Mouse (Mus musculus) cerebellum, adult 9-11 months (tissue): ENCODE data around the gene Rubcnl.
A peak's percentile ranks its signal among the peaks of the same experiment; 100 is the strongest.

Experiments
- DNase-seq: peaks from one replicate; pipeline ENCODE4 v3.0.0; 2022

Gene Rubcnl

DNA sequence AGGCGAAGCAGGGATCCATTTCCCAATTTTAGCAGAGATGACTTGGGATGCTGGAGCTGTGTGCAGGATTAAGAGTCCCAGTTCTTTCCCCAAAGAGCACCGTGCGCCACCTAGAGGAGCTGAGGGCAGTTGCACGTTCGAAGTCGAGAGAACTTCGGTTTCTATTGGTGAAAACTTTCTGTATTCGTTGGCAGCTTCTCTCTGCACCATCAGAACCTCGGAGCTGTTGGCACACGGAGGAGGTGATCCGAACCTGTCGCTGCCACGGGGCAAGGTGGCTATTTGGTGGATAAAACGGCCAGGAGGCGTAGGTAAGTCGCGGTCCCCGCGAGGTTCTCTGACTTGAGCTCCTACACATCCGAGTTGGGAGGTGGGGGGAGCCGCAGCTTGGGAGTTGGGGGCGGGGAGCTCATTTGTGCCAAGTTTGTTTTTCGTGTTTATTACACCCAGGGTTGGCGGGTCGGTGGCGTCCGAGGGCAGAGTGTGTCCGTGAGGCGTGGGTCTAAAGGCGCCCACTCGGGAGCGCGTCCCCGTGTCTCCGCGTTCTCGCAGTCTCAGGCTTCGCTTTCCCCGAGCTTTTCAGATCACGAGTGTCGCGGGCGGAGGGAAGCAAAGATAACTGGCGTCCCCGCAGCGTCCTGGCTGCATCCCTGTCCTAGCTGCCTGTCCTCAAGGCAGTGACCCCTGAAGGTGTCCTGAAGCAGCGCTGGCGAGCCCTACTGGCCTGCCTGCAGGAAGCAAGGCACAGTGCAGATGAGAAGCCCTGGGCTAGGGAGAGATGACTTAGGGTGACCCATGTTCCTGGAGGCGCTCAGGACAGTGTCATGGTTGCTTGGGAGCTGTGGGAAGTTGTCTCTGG lies at the start of gene Rubcnl:
Gene Rubcnl, plus strand, starts transcription at position 172 of the 859 bp plus-strand sequence.
- DNase-seq = peak; percentile 34

DNA sequence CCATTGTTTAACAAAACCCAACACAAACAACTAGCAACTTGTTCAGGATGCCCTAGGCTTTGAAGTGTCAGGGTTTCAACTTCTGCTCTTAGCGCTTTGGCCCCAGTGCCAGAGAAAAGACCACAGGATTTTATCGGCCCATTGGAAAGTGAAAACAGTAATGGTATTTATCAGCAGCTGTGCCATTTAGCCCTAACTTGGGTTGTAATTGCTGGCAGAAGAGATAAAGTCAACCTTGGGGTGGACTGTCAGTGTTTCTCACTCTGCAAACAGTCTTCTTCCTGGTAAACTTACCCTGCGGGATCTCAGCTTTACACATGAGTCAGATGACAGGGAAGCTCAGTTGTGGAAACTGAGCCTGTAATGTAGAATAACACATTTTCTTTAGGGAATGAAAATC lies 43.6 kb upstream of the Rubcnl start:
- DNase-seq = no peak

DNA sequence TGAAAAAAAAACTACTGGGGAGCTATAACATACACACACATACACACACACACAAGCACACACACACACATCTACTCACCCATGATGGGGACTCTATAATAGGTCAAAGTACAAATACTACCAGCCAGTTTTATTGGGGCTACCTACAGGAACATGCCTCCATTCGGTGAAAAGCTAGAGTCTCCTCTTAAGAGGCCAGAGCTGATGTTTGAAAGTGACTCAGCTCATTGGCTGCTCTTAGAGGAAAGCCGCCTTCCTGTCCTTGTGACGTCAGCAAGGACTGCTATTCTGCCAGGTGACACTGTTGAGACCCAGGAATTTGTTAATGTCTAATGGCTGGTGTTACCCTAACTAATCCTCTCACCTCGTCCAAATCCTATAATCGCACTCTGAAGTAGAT lies 43.1 kb upstream of the Rubcnl start:
- DNase-seq = no peak

DNA sequence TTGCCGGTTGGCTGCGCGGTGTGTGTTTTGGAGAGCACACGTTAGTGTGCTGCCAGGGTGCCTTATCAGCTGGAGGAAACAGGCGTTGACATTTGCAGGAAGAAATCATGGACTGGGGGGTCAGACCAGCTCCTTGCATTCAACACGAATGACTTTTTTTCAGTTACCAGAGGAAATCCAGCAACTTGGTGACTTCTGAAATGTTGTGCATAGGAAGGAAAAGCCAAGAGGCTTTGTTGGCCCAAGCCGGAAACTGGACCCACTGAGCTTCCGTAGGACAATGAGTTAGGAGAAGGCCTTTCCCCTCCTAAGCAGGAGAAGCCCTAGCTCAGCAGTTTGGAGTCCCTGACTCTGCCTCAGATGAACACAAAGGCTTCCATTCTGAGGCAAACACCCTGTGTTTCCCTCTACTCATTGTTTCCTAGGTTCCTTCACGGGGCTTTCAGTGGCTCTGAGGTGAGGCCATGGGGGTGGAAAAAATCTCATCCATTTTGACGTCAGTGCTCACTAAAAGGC lies 41.6 kb upstream of the Rubcnl start:
- no peak for DNase-seq

DNA sequence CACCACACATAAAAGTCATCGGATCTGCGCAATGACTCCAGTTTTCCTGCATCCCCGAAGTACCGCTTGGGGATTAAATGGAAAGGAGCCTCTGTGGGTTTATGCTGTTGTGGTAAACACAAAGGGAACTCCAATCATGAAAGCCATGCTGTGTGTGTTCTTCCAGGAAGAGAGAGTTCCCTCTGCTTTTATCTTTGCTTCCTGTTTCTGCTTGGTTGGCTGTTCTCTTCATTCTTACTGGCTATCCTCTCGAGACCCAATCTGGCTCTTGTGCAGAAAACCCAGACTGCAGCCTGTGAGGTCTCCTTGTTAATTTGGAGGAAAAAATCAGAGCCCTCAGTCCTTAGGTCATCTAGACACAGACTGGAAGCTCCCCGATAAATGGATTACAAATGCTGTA lies 38.9 kb upstream of the Rubcnl start:
- DNase-seq = no peak

DNA sequence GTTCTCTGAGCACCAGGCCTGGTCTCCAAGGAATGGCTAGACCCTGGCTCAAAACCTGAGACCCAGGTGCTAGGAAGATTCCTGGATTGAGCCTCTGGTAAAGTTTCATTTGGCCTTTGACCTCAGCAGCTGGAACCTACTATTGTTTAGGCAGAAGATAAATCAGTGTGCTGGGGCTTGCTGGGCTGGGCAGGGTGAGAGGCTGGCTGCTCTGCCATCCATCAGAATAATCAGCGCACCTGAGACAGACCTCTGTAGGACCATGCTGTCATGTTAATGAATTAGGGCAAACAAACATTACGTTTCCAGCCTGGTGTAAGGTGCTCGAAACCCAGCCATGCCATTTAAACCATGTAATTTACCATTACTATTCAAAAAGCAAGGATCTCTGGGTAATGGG lies 34.8 kb upstream of the Rubcnl start:
- no peak for DNase-seq

DNA sequence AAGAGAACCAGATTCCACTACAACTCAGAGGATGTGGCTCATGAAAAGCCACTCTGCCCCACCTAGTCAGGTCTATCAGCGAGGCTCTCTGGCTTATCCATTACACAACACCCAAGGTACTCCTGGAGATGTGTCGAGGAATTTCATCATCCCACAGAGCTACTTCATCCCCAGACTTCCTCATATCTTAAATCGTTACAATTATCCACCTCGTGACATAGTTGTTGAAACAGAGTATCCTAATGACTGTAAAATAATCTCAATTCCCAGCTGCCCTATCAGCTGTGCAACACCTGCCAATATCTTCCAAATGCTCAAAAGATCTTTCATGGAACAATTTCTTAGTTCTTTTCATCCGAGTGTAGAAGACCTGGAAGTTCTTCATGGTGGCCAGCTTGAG lies 32.7 kb upstream of the Rubcnl start:
- DNase-seq = no peak

DNA sequence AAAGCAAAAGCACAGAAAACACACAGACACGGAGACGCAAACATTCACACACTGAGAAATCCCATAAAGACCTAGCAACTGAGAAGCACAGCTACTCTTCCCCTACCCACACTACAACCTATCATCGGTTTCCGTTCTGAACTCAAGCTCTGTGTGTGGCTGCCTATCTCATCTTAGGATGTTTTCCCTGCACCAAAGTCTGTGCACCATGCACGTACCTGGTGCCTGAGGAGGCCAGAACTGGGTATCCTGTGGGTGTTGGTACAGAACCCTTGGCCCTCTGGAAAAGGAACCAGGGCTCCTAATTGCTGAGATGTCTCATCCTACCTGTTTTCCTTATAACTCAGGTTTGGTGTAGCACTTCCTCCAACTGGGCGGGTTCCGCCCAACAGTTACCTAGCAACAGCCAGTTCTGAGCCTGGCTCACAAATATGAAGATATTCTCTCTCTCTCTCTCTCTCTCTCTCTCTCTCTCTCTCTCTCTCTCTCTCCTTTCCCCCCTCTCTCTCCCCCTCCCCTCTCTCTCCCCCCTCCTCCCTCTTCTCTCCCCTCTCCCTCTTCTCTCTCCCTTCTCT lies 30.9 kb upstream of the Rubcnl start:
- DNase-seq = no peak

DNA sequence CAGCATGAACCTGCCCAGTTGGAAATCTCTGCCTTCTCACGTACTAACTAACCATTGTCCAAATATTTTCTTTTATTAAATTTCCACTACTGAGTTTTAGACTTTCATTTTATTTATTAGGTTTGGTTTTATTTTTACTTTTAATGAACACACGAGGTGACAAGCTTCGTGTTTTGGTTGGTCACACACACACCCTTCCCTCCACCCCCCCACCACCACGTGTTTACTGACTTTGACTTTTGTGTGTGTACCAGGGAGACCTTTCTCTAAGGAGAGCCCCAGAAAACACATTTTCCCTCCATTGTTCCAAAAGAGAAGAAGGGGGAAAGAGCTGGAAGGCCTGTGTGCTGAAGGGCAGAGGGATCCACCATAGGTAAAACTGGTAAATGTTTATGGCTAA lies 30.2 kb upstream of the Rubcnl start:
- DNase-seq = no peak

DNA sequence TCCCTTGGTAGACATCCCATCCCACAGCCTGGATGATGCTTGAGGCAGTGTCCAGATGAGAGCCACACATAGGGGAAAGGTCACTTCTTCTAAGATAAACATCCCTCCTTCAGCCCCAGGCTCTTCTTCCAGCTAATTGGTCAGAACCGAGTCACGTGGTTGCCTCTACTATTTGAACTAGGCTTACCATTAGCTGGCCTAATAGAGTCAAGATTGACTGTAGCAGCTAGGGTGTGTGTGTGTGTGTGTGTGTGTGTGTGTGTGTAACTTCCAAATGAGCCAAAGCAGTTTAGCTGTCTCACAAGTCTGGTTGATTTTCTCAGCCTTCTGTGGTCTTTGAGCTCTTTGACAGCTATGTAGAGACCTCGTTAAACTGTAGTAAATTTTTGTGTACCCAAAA lies 29.3 kb upstream of the Rubcnl start:
- no peak for DNase-seq

DNA sequence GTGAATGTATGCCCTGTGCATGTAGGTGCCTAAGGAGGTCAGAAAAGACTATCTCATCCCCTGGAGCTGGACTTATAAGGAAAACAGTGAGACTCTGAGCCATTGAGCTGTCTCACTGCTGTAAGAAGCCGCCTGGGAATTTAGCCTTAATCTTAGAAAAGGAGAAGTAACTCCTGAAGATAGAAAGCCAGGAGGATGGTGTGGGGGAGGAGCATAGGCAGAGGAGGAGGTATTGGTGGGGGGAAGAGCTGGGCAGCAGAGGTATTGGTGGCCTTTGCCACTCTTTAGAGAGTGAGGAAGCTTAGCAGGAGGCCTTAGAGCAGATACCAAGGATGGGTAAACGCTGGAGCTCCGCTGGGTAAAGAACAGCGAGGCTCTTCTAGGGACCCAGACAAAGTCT lies 26.5 kb upstream of the Rubcnl start:
- DNase-seq = no peak

DNA sequence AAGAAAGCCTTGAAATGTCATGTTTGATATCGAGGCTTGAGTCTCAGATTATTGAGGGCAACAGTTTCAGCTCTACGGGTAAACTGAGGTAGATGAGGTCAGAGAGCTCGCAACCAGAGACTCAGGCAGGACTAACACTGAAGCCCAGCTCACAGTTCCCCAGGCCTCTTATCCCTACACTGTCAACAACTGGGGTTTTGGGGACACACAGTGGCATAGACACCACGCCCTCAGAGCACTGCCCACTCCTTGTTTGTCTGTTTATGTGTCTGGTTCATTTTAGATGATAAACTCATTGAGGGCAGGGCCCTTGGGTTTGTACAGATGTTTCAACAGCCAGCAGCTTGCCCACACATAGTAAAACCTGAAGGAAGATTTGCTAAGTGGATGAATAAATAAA lies 25.9 kb upstream of the Rubcnl start:
- no peak for DNase-seq

DNA sequence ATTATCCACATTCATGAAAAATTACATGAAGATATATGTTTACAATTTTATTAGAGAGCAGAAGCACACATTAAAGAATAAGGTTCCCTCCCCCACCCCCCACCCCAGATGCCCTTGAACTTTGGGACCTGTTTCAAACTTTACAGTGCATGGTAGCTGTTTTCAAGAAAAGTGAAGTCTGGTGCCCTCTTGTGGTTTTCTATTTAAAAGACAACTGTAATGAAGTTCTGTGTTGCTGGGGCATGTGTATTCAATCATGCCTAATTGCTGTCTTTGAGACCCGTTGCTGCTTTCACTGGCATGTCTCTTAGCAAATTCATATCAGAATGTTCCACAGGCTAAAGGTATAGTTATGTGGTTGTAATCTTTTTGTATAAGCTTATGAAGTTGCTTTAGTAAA lies 25.3 kb upstream of the Rubcnl start:
- peak; percentile 5 for DNase-seq

DNA sequence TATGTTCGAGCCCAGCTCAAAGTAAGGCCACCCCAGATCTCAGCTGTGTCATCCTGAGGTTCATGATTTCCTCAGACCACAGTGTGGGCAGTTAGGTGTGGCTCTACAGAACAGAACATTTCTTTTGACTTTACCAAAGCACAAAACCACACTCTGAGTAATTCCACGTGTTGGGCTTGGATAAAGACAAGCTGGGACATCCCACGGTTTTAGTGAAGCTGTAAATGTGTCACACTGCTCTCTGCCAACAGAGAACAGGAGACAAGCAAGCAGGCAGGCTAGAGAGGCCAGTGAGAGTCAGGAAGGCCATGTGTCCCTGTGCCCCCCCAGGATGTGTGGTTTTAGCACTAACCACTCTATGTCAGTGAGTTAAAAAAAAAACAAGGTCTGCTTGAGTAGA lies 19.3 kb upstream of the Rubcnl start:
- no peak for DNase-seq

DNA sequence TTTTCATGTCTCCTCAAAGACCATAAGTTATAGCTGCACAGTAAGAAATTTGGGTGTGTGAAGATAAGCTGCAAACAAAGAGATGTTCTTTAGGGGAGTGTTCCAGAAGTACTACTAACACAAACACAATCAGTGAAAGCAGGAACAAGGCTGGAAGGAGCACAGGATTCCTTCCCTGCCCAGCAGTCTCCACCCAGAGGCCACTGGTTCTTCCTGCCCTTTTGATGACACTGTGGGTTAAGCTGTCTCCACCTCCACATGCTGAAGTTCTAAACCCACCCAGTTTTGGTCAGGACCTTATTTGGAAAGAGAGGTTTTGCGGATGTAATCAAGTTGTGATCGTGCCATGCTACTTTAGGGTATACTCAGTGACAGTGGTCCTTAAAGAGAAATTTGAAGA lies 18.8 kb upstream of the Rubcnl start:
- no peak for DNase-seq

DNA sequence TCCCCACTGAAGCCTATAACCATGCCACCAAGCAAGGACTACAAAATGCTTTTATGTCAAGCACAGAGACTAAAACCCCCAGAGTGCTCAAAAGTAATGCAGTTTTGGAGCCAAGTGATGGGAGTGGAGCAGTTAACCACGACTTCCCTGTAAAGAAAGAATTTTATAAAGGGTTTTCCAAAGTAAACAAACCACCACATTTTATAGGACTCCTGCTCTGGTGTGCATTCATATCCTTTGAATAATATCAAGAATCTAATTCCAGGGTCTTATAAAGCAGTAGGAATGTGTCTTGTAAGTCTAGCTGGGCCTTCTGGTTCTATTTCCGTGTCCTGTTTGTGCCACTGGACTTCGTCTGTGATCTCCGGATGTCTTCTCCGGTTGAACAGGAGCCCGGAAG lies 14.5 kb upstream of the Rubcnl start:
- no peak for DNase-seq

DNA sequence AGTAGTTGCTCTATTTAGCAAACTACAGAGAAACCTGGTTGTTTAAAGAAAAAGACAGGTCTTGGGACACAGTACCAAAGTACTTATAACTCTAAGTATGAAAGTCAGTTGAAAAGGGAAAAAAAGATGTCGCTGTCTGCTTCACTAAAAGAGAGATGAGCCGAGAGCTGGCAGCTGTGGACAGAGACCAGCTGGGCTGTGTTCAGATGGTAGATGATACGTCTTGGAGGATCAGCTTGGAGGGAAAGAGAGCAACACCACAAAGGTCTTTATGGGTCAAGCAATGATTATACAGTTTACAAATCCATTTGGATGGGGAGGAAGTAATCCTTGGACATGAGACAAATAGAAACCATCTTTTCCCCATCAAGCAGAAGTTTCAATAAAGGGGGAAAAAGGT lies 12.5 kb upstream of the Rubcnl start:
- no peak for DNase-seq

DNA sequence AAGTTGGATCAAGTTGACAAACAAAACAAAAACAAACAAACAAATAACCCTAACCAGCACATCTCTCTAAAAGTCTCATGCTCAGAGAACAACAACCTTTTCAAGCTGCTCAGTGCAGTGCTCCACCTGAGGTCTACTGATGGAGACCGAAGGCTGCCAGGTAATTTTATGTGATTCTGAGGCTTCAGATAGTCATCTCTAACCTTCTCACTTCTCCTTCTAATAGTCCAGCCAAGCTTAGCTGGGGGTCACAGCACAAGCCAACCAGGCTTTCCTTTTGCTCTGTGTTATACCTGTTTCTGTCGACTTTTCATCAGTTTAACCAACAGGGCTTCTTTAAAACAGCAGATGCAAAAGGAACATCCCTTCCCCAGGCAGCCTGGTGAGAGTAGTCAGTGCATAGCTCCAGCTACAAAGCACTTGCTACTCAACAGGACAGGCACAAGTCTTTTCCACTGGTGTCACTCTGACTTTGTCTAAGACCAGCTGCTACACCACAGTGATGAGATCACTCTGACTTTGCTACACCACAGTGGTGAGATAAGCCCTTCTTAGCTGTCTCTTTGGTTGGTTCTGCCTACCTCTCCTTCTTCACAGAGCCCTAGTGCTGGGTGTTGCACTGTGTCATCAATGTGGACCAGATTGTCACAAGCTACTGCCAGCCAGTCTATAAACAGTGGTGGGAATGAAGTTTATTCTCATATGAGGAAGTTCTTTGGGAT lies 10.2 kb upstream of the Rubcnl start:
- no peak for DNase-seq

DNA sequence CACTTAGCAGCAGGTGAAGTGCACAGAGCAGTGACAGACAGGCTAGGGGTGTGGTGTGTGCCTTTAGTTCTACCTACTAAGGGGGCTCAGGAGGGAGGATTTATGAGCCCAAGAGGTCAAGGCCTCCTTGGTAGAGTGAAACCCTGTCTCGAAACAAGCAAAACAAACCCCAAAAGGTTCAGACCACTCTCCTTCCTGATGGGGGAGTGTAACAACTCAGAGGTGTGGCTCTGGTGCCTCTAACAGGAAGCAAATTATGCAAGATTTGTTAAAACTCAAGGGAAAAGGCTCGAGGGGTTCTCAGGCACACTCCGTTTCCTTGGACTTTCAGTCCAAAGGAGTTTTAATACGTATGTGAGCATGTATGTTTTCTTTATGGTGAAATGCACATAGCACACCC lies 5.5 kb upstream of the Rubcnl start:
- DNase-seq = no peak

DNA sequence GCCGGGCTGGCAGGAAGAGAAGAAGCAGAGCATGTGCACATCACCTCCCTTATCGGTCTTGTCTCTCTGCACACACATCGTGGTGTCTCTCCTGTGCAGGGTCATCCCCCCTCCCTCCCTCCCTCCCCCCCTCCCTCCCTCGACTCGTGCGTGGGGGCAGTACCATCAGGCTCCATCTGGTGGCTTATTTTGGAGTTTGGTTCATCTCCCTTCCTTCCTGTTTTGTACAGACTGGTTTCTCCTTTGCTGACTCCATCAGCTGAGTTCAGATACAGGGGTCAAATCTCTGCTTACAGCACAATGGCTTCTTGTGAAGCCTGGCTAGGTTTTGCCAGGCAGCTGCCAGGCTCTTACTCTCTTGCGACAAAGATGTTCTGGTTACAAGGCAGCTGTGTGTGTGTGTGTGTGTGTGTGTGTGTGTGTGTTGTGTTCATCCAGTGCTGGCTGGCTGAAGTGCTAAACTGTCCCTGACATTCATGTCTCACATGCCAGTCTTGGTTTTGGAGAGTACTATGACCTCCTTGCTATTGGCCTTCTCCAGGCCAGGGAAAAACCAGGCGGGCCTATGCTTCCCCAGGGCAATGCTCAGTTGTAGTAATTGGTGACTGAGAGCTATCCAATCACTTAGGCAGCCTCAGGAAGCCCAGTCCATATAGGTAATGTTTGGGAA lies 4.7 kb upstream of the Rubcnl start:
- DNase-seq = no peak

DNA sequence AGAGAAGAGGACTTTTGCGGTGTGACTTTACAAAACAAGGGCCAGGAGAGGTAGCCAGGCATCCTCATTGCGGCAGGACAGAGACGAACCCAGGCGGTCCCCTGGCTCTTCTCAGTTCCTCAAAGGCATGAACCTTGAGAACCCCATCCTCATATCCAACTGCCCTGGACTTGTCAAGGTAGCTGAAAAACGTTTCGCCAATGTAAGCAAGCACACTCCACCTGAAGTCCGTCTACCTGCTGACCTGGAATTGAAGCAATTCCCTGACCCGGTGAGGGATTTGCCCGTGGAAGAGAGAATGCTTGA lies 841 bp downstream of the Rubcnl start:
- no peak for DNase-seq

DNA sequence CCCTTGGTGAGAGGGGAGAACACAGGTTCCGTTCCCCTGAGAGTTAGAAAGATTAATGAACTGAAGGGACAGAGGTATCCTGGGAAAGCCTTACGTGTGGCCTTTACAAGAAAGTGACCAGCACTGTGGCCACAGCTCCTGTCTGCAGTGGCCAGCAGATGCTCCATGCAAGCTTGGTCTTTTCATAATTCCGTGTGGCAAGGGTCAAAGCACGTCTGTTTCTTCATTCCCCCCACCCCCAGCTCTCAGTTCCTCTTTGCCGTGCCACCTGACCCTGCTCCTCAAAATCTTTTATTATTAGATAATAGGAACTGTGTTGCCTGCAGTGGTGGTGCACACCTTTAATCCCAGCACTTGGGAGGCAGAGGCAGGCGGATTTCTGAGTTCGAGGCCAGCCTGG lies 1.4 kb downstream of the Rubcnl start:
- no peak for DNase-seq
